Mouse (Mus musculus) cerebellum, adult (tissue): ENCODE measurements around the gene Rab21.

ENCODE experiments used
- ATAC-seq: cut with Nextera tagmentation; 2 replicates; pipeline ENCODE4 v1.9.2; 2017; ENCODE audit warnings: mild to moderate bottlenecking, moderate library complexity, mixed read lengths; ENCODE audit not compliant: insufficient number of reproducible peaks, low FRiP score, low TSS enrichment

The Rab21 gene

DNA sequence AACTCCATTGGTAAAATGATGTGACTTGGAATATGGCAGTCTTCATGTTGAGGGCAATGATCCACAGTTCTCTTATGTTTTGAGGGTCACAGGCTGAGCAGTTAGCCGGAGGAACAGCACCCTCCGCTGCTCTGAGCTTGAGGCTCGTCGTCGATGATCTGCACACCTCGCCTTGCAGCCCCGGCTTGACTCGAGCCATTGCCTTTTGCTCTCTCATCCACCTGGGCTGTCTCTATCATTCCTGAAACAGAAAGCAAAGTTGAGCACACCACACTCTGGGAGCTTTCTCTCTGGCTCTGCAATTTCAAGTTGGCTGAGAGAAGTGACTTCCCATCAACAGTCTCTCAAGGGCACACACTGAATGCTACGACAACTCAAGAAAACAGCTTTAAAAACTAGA, 24.7 kb downstream of the Rab21 start:
- no peak for ATAC-seq

DNA sequence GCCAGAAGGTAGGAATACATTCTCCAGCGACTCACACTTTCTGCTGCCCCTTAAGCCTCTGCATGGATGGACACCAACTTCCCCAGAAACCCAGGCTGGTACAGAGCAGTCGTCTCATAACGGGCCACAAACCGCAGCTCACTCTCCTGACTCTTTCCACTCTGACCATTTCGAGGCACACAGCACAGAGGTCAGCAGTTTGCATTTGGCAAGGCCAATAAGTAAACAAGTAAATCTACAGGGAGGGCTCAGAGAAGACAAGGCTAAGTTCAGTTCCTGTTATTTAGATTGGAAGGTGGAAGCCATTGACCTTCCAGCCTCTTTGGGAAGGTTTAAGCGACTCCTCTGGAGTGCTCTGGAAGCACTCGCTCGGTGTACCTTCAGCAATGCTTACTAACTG, 26.5 kb downstream of the Rab21 start:
- ATAC-seq, result no peak

DNA sequence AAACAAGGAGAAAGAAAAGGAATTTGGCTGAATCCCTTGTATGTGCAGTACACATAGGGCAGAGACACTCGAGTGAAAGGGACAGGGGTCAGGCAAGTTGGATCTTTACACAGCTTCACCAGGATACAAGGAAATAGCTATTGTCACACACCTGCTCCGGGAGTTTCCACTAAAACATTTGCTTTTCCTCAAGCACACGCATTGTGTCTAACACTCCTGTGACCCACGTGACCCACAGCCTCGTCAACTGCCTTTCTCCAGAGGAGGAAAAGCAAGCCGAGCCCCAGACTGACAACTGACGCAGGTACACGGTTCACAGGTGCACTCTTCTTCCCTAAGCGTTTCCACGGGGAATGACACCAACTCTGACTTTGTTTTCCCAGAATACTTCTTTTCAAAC, 31.2 kb downstream of the Rab21 start:
- no peak for ATAC-seq

DNA sequence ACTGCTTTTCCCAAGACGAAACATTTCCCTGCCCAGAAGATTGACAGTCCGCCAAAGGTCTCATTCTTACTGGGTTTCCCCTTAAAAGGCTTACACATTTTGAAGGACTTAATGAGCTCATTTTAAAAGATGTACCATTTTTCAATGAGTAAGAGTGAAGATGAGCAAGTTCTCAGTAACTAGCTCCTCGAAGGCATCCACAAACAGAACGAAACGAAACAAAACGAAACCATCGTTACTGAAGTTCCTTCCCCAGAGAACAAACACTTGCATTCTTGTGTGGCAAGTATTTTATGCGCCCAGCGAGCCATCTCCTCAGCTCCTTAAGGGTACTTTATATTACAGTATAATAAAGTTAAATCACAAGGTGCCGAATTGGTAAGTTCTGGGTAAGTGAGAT, 34.0 kb downstream of the Rab21 start:
- no peak for ATAC-seq

DNA sequence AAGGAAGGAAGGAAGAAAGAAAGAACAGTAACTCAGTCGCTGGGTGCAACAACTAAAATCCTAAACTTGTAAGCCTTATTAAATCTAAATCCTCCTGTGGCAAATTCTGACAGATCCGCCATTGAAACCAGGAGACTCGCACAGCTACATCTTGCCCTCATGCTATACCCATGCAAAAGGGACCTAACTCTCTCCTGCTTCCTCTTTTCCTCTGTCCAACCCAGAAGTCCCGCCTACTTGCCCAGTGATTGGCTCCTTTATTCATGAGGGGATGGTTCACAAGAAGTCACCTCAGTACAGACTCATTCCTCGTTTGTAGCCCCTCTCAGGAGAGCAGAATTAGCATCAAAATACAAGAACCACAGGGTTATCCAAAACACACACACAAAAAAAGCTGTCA, 43.7 kb downstream of the Rab21 start:
- ATAC-seq, result no peak

DNA sequence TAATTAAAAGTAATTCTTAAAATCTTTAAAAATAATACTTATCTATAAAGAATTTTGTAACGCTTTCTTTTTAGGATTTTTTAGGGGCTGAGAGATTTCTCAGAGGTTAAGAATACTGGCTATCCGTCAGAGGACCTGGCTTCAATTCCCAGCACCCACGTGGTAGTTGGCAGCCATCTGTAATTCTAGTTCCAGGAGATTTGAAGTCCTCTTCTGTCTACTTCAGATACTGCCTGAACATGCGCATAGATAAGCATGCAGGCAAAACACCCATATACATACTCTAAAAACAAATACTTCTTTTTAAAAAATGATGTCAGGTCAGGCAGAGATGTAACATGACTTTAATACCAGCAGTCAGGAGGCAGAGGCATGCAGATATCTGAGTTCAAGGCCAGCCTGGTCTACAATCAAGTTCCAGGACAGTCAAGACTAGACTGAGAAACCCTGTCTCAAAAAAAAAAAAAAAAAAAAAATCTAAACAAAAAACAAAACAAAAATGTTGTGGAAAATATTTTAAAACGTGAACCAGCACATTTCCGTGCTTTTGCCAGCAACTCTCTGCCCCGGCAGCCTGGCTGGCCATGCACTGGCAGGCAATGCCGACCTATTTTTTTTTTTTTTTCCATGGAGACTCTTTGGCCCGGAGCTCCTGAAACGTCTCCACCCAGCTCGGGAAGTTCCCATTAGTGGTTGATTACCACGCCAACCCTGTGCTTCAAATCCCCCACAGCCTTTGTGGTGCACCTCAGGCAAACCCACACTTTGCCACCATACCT, 44.6 kb downstream of the Rab21 start:
- no peak for ATAC-seq

DNA sequence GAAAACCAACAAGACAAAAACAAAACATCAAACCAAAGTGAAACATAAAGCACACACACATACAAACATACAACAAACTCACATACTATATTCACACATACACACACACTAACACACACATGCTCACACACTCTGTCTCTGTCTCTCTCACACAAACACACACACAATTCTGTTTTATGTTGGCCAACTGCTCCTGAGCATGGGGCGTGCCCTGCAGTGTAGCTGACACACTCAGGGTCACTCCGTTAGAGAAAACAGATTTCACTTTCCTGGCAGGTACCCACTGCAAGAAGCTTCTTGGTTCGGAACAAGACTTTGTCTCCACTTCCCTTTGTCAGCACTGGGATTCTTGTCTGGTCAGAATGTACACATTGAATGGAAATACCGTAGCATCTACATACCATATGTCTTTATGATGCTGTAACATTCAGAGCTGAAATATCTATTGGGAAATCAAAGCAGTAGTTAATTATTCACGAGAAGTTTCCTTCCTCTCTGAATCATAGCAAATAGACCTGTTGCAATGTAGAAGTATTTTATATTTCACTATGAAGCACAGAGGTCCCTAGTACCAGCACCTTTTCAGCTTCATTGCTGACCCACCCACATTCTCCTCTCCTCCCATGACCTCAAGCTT, 52.4 kb downstream of the Rab21 start:
- no peak for ATAC-seq

DNA sequence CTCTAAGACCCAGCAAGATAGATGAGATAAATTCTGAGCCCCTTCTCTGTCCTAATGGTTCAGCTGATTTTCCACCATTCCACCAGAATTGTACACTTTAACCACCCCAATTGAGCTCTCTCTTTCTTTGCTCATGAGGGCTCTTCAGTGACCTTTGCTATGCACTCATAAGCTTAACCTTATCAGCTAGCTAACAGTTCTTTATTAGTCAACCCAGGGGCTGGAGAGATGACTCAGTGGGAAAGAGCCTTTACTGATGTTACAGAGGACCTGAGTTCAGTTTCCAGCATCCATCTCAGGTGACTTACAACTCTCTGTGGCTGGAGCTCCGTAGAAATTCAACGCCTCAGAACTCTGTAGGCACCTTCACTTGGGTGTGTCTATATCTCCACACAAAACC, 53.1 kb downstream of the Rab21 start:
- ATAC-seq, result no peak

DNA sequence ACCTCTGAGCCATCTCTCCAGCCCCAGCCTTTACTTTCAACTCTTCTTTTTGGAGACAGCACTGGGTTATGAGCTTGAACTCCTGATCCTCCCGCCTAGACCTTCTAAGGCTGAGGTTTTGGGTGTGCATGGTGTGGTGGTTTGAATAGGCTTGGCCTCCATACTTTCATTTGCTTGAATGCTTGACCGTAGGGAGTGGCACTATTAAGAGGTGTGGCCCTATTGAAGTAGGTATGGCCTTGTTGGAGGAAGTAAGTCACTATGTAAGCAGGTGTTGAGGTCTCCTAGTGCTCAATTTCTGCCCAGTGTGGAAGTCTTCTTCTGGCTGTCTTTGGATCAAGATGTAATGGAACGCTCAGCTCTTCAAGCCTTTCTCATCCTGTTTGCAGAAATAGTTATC, 54.0 kb downstream of the Rab21 start:
- ATAC-seq, result no peak

DNA sequence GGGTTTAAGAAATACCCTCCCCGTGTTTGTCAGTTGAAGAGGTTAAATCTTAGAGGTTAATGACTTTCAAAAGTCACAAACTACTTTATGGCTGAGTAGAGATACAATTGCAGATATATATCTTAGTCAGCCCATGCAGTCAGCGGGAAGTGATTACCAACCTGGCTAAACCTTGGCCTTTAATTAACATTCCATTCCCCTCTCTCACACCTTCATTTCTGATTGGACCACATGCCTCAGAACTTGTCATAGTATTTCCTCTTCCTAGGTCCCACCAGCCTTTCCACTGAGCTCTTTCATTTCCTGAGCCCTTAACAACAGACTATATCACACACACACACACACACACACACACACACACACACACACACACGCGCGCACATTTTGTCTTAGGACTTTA, 59.2 kb downstream of the Rab21 start:
- ATAC-seq, result no peak

DNA sequence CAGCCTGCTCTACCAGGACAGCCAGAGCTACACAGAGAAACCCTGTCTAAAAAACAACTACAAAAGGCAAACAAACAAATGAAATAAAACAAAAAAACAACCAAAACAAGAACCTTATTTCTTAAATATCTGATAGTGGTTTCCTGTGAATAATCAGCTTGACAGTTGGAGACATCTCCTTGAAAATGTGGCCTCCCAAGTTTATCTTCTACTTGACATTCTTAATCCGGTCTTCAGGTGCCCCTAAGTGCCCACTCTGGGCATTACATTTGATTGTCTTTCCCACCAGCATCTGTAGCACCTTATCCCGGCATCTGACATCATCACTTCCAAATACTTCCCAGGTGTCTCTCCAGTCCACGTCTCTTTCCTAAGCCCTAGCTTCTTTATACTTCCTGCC, 61.9 kb downstream of the Rab21 start:
- no peak for ATAC-seq

DNA sequence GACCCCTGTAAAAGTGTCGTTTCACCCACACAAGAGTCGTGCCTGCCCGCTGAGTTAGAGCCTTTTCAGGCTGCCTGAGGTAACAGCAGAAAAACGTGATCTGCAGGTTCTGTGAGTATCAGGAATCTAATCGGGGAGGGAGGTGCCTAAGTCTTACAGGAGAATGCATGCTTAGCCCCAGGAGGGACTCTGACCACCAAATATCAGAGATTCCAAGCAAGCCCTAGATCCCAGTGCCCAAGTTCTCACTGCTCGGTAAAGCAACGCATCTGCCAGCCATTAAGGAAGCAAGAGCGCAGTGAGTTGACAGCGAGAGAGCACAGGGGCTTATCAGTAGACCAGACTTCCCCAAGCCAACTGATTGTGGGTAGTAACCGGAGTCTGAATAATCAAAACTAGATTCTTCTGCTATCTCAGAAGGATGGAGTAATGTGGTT, 63.1 kb downstream of the Rab21 start:
- ATAC-seq, result no peak

DNA sequence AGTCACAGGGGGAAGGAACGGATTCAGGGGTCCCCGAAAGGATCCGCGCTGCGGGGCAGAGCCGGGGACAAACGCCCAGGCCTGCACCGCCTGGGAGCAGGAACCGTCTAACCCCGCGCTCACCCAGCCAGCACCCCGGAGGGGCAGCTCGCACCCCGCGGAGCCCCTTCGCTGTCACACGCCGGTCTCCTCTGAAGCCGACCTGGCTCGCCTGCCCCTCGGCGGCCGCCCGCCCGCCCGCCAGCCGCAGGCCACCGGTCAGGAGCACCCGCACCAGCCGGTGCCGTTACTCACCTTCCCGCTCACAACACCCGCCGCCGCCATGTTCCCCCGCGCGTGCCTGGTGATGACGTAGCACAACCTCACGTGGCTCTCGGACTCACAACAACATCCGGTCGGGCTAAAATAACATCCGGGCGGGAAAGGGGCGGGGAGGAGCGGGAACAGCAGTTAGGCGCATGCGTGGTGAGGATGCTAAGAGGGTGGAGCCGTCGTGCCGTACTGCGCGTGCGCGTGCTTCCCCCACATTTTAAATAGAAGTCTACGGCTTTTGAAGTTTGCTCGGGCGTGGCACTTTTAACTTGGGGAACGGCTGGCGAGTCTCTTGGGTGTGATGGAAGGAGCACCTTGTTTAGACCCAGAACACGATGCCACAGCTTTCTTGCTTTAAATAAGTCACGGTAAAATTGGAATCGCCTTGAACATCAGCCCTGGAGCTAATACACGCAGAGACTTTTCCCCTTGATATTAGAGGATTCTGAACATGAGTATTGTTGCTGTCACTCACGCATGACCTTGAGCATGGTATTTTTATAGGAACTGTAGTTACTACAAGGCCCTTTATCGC, 64.1 kb downstream of the Rab21 start, which contains the start of gene Tbc1d15:
TSS of gene Tbc1d15 (minus strand) at position 380 of the 847 bp plus-strand sequence.
- peak; percentile 94 for ATAC-seq

DNA sequence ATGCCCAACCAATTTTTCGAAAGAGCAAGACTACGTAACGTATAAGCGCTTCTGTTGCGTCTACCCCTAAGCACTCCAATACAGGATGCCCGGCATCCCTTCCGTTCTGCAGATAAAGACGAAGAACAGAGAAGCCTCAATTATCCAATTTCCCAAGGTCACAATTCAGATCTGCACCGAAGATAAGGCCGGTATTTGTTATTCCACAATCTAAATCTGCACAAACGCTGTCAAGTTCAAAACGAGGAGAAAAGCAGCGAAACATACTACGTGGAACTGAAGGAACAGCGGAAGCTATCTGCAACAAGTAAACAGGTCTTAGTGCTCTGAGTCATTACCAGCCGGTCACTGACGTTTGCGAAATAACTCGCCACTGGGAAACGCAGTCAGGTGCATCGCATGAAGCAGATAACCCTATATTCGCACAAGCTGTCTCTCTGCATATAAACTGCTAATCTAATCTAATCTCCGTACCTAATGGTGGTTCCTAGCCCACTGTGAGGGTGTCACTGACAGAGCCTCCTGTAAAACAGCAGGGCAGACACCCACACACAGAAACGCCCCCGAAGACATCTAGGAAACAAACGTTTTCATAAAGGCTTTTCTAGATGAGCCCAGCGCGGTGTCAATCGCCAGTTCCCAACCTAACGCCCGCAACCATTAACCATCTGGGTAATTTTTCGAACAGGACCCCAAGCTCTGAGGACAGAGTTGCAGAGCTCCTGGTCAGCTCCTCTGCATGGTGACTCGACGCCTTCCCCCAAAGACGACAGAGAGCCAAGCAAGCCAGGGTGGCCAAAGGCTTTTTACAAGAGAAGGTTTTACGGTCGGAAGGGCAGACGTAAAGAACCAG, 64.9 kb downstream of the Rab21 start:
- peak; percentile 27 for ATAC-seq

DNA sequence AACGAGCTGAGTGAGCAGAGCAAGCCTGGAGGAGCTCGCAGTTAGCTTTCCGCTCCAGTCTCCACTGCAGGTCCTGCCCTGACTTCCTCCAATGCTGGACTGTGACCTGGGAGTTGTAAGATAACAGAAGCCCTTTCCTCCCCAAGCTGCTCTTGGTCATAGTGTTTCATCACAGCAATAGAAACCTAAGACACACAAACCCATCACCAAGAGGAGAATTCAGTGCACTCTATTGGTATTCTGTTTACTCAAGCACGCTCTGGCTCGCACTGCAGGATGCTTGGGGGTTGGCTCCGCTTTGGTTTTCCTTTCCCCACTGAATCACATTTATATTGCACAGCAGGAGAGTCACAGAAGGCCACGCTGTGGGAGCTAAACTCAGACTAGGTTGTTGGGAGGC, 67.4 kb downstream of the Rab21 start:
- peak; percentile 38; the same call in 1 of the 2 replicates for ATAC-seq

DNA sequence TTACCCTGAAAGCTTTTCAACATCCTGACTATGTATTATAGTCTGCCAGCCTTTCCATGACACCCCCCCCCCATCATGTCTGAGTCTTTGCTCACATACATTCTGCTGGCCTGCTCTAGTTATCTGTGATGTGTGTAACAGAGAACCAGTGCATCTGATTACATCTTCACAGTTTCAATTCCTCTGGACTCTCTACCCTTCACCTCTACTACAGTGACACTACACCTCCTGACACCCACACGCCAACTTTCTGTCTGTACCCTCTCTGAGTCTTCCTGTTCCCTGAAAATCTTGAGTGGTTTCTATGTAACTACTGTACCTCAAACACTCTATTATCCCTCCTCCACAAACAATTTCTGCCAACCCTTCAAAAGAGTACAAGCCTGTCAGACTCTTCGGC, 69.9 kb downstream of the Rab21 start:
- no peak for ATAC-seq

DNA sequence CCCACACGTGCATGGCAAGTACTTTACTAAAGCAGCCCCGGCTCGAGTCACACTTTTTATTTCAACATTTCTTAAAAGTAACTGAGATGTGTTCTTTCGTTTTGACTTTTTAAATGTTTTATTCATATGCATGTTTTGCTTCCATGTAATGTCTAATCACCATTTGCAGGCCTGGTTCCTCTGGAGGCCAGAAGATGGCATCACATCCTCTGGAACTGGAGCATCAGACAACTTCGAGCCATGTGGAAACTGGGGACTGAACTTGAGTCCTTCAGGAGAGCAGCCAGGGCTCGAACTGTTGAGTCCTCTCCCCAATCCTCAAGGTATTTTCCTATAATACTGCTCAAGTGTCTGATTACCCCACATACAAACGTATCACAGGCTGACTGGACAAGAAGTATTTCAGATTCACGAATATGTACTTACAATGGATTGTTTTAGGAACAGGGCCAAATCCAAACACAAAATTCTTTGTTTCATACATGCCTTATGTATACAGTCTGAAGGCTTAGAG, 74.3 kb downstream of the Rab21 start:
- no peak for ATAC-seq

DNA sequence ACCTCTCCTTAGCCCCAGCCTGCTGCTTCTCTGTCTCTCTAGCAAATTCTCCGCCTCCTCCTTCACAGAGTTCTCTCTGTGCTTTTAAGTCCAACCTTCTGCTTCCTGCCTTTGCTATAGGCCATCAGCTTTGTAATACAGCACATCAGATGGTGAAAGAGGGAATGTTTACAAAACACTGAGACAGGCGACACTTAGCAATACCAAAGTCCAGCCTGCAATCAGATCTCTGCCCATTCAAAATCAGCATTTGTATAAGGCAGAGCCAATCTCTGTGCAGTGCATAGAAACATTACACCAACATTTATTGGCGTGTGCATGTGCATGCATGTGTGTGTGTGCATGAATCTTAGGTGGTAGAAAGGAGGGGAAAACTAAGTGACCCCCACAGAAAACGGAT, 77.5 kb downstream of the Rab21 start:
- ATAC-seq, result no peak
